Mouse (Mus musculus) embryonic facial prominence, embryonic 12.5 days (tissue): ENCODE results near the gene Crabp1. TPM values are rescaled to one million over a fixed set of nuclear protein-coding genes. Genes with fewer than 3 reads are reported as not detected.
A peak's percentile ranks its signal among the peaks of the same experiment; 100 is the strongest.

Experiments
- ATAC-seq: fragments of 200-750 bp; cut with Nextera tagmentation; 2 replicates; pipeline ENCODE4 v1.8.0; 2017; ENCODE audit not compliant: insufficient number of reproducible peaks, insufficient read depth, low FRiP score, low TSS enrichment
- H3K27ac ChIP-seq: fragments of 300-500 bp; sonication (generic); 2 replicates; pipeline ENCODE4 v1.5.1; 2016; ENCODE audit warnings: mild to moderate bottlenecking
- H3K27me3 ChIP-seq: fragments of 300-500 bp; sonication (generic); 2 replicates; pipeline ENCODE4 v1.6.1; 2016; ENCODE audit warnings: mild to moderate bottlenecking, moderate library complexity
- H3K36me3 ChIP-seq: fragments of 300-500 bp; sonication (generic); 2 replicates; pipeline ENCODE4 v1.6.1; 2016; ENCODE audit warnings: mild to moderate bottlenecking
- H3K4me1 ChIP-seq: fragments of 300-500 bp; sonication (generic); 2 replicates; pipeline ENCODE4 v1.6.1; 2016
- H3K4me2 ChIP-seq: fragments of 300-500 bp; sonication (generic); replicated peaks from 2 replicates; pipeline ENCODE4 v1.6.1; 2016; ENCODE audit warnings: mild to moderate bottlenecking, moderate library complexity
- H3K4me3 ChIP-seq: fragments of 300-500 bp; sonication (generic); 2 replicates; pipeline ENCODE4 v1.5.1; 2016; ENCODE audit warnings: mild to moderate bottlenecking
- H3K9ac ChIP-seq: fragments of 300-500 bp; sonication (generic); 2 replicates; pipeline ENCODE4 v1.6.1; 2016; ENCODE audit warnings: mild to moderate bottlenecking, moderate library complexity
- H3K9me3 ChIP-seq: fragments of 300-500 bp; sonication (generic); 2 replicates; pipeline ENCODE4 v1.6.1; 2016; ENCODE audit warnings: mild to moderate bottlenecking, moderate library complexity
- WGBS: fragments of 180-500 bp; shearing (Covaris S2); methylation state at CpG from one replicate; pipeline ENCODE4 v1.1.7; 2016; 5-methylcytosine and 5-hydroxymethylcytosine counted together
- polyA plus RNA-seq: library from polyadenylated mRNA; unstranded; fragments of >200 nt; fragmentation: Nextera tagmentation; extraction: Ambion mirVana; gene quantifications from 2 replicates; pipeline ENCODE4 v1.2.1, GENCODE M21; 2016

The Crabp1 gene
- polyA plus RNA-seq, 1 experiment from 2014 or later, result 609 TPM

DNA sequence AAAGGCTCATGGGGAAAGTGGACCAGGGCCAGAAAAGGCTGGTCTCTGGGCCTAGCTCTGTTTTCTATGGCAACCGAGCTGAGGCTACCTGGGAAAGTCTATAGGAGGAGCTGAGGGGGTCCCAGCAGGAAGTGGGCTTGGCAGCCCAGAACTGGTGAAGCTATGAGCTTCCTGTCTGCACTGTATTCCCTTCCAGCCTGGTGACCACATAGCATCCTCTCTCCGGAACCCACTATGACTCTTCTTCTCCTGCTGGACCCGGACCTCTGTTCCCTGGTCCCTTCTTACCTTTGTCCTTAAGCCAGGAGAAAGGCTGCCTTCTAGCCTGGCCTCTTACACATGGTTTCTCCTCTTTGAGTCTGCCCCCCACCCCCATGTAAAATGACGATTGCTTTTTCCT, 20.7 kb upstream of the Crabp1 start:
- Histone ChIP-seq H3K36me3 (no peaks in the 10 kb centered on the region), H3K4me3 (no peak overlapping the region), H3K27ac (no peak overlapping the region), H3K9me3 (no peaks in the 10 kb centered on the region), H3K4me2 (no peak overlapping the region), H3K27me3 (no peaks in the 10 kb centered on the region), H3K9ac (no peak overlapping the region), H3K4me1 (peaks cover 10% of the 10 kb centered on the region)
- no peak for ATAC-seq
- WGBS, result 76% methylated on average over 4 of the region's 4 CpGs

DNA sequence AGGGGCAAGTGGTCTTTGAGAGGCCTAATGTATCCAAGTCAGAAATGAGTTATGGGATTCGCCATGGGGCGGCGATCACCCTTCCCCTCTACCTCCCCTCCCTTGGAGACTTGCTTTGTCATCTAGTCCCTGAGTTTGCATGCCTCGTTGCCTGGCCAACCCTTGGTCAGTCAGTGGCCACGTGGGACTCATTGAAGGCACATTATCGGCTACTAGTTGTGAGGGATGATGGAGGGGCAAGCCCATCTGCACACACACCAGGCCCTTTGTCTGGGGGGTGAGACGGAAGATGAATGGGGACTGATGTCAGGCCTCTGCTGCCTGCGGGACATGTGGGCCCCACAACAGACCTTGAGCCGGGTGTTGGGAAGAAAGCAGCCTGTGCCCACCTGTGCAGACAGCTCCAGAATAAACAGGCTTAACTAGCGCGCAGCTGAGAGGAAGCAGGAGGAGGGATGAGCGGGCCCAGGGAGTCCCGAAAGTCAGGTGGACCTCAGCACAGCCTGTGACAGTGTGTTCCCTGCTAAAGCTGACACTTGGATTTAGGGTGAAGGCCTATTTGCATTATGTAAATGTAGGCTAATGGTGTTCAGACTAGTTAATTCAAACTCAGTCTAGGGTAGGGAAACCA, 18.7 kb upstream of the Crabp1 start:
- no peak overlapping the region for H3K4me2 ChIP-seq
- no peak for ATAC-seq
- peaks cover 6% of the 10 kb centered on the region for H3K4me1 ChIP-seq
- no peak overlapping the region for H3K9ac ChIP-seq
- H3K9me3 ChIP-seq, result no peaks in the 10 kb centered on the region
- H3K27ac ChIP-seq, result no peak overlapping the region
- H3K4me3 ChIP-seq, result no peak overlapping the region
- H3K36me3 ChIP-seq, result no peaks in the 10 kb centered on the region
- H3K27me3 ChIP-seq, result no peaks in the 10 kb centered on the region
- 51% methylated on average over 13 of the region's 13 CpGs for WGBS

DNA sequence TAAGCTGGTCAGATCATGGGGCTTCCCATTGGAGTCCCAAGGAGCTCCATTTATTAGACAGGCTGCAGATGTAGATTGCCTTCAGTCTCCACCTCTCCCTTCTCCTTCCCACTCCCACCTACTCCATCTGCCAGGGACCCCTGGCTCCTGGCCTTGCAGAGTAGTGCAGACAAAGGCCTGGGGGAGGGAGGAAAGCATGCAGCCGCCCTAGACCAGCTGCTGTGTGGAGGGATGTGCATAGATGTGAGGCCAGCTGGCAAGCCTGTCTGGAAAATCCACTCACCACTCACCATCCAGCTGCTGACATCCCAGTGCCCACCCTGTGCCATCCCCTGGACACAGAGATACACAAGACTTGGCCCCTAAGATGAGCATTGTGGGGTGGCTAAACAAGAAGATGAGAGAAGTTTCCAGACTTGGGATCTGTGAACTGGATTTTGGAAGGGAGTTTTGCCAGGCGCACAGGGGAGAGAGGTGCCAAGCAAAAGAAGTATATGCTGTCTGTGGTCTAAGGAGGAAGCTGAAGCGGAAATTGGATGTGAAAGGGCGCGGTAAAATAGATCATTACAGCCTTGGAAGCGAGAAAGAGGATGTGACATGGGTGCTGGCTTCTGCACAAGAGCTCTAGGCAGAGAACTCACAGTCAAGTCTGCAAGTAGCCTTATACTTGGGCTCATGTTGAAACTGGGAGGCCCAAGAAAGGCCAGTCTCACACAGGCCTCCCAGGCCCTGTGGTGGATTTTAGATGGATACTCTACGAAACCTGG, 14.2 kb upstream of the Crabp1 start:
- no peaks in the 10 kb centered on the region for H3K27me3 ChIP-seq
- no peaks in the 10 kb centered on the region for H3K9me3 ChIP-seq
- H3K27ac ChIP-seq, result no peak overlapping the region
- no peaks in the 10 kb centered on the region for H3K36me3 ChIP-seq
- no peak overlapping the region for H3K4me3 ChIP-seq
- 90% methylated on average over 7 of the region's 7 CpGs for WGBS
- H3K4me2 ChIP-seq, result no peak overlapping the region
- ATAC-seq, result no peak
- no peak overlapping the region for H3K9ac ChIP-seq
- peaks cover 17% of the 10 kb centered on the region; the same call in 1 of the 2 replicates for H3K4me1 ChIP-seq

DNA sequence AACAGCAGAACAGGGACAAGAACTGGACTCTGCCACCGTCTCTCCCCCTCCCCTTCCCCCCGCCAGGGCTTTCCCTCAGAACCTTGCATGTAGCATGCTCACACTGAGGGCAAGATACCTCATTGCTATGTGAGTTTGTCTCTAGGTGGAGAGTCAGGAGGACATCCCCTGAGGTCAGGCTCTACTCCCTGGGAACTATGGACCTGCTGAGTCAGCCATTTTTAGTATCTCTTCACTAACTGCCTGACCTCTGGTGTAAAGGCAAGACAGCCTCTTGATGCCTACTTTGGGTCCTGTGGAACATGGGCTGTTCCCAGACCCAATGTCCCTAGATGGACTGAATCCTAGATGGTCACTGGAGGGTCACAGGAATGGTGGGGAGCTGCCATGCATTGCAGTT, 12.9 kb upstream of the Crabp1 start:
- WGBS, result 76% methylated on average over 2 of the region's 2 CpGs
- Histone ChIP-seq H3K27me3 (no peaks in the 10 kb centered on the region), H3K9ac (no peak overlapping the region), H3K4me3 (no peak overlapping the region), H3K27ac (no peak overlapping the region), H3K9me3 (no peaks in the 10 kb centered on the region), H3K36me3 (no peaks in the 10 kb centered on the region), H3K4me1 (peaks cover 11% of the 10 kb centered on the region; the same call in 1 of the 2 replicates), H3K4me2 (no peak overlapping the region)
- no peak for ATAC-seq

DNA sequence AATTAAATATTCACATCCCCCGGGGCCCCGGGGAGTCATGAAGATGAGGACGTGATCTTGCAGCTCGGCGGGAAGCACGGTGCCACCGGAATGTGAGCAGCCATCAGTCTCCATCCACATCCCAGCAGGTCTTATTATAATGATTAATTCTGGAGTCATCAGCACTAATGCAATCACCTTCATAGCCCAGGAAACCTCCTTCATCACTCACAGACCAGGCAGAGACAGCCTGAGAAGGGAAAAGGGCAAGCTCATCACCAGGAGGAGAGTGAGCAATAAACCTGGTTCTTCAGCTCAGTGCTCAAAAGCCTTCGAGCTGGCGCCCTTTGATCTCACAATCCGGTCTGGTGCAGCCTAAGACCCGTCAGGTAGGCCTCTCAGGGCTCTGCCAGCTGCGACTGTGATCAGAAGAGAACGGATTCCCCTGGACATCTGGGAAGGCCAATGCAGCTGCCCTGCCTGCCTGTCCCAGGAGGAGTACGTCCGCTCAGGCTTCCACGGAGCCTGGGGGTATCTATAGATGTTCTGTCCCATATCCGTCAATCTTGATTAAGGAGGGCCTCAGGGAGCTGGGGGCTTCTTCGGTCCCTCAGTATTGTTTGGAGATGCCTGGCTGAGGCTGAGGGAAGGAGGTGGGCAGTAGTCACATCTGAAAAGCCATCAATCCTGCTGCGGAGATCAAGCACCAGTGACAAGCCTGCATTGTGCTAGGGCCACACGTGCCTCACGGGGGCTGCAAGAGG, 12.2 kb upstream of the Crabp1 start:
- no peak overlapping the region for H3K27ac ChIP-seq
- H3K36me3 ChIP-seq, result no peaks in the 10 kb centered on the region
- H3K27me3 ChIP-seq, result no peaks in the 10 kb centered on the region
- no peak overlapping the region for H3K4me3 ChIP-seq
- H3K9me3 ChIP-seq, result no peaks in the 10 kb centered on the region
- H3K4me2 ChIP-seq, result no peak overlapping the region
- WGBS, result 25% methylated on average over 21 of the region's 21 CpGs
- no peak overlapping the region for H3K9ac ChIP-seq
- ATAC-seq, result no peak
- H3K4me1 ChIP-seq, result peaks cover 11% of the 10 kb centered on the region; the same call in 1 of the 2 replicates

DNA sequence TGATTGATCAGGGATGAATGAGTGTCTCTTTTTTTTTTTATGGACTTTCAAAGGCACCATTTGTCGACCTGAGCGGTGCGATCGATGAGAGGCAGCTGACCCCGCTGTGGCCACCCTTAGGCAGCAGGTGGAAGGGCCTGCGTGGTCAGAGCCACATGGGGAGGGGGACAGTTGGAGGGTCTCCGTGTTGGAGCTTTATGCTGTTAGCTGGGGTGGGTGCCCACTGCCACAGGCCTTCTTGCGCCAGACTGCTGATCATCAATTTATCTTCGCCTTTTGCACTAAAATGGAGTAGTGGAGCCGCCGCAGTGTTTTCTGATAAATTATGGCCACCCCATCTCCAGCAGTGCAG, 11.6 kb upstream of the Crabp1 start:
- no peak overlapping the region for H3K4me2 ChIP-seq
- no peaks in the 10 kb centered on the region for H3K36me3 ChIP-seq
- no peak for ATAC-seq
- no peak overlapping the region for H3K27ac ChIP-seq
- no peaks in the 10 kb centered on the region for H3K27me3 ChIP-seq
- no peak overlapping the region for H3K9ac ChIP-seq
- H3K4me1 ChIP-seq, result peaks cover 11% of the 10 kb centered on the region; the same call in 1 of the 2 replicates
- H3K4me3 ChIP-seq, result no peak overlapping the region
- 58% methylated on average over 11 of the region's 11 CpGs for WGBS
- H3K9me3 ChIP-seq, result no peaks in the 10 kb centered on the region

DNA sequence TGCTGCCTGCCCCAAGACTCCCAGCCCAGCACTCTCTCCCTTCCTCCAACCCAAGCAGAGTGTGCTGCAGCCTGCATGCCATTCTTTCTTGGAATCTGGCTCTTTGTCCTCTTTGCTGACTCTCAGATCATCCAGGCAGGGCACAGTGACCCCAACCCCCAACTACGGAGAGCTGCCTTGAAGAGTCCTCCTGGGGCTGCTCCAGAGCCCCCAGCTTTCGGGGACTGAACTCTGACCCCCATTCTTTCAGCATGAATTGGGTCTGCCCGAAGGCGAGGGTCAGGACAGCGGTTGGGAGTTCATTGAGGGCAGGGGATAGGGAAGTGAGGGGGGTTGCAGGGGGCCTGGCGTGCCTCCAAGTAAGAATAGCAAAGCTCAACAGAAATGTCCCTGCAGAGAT, 5.0 kb upstream of the Crabp1 start:
- Histone ChIP-seq H3K9me3 (no peaks in the 10 kb centered on the region), H3K4me2 (no peak overlapping the region), H3K4me3 (no peak overlapping the region), H3K36me3 (no peaks in the 10 kb centered on the region), H3K27me3 (peaks cover 15% of the 10 kb centered on the region), H3K4me1 (peaks cover 16% of the 10 kb centered on the region; the same call in 1 of the 2 replicates), H3K9ac (0 out of 2 replicates have a peak overlapping the region, but pooled peaks have one; percentile 9), H3K27ac (no peak overlapping the region)
- no peak for ATAC-seq
- 15% methylated on average over 6 of the region's 6 CpGs for WGBS

DNA sequence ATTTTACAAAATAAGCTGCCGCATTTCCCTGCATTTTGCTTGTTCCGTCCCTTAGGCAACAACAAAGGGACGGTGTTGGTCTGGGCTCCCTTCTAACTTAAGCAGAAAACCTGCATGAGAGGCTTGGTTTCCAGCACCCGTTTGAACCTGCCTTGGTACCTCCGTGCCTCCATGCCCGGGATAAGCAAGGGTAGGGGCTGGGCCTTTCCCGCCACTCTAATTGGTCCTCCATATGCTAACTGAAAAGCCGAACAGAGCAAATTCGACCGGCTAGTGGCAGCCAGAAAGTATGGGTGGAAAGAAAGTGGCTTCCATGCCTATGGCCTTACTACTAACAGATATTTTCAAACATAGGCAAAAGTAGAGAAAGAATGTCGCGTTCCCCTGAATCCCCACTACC, 457 bp upstream of the Crabp1 start:
- H3K36me3 ChIP-seq, result no peaks in the 10 kb centered on the region
- peaks cover 23% of the 10 kb centered on the region for H3K27me3 ChIP-seq
- WGBS, result 15% methylated on average over 12 of the region's 12 CpGs
- H3K27ac ChIP-seq, result 0 out of 2 replicates have a peak overlapping the region, but pooled peaks have one; percentile 23
- no peaks in the 10 kb centered on the region for H3K9me3 ChIP-seq
- H3K4me2 ChIP-seq, result peak overlapping the region; percentile 88
- ATAC-seq, result no peak
- H3K9ac ChIP-seq, result peak overlapping the region; percentile 50; the same call in 1 of the 2 replicates
- peak overlapping the region; percentile 48 for H3K4me3 ChIP-seq
- H3K4me1 ChIP-seq, result peaks cover 21% of the 10 kb centered on the region; the same call in 1 of the 2 replicates

DNA sequence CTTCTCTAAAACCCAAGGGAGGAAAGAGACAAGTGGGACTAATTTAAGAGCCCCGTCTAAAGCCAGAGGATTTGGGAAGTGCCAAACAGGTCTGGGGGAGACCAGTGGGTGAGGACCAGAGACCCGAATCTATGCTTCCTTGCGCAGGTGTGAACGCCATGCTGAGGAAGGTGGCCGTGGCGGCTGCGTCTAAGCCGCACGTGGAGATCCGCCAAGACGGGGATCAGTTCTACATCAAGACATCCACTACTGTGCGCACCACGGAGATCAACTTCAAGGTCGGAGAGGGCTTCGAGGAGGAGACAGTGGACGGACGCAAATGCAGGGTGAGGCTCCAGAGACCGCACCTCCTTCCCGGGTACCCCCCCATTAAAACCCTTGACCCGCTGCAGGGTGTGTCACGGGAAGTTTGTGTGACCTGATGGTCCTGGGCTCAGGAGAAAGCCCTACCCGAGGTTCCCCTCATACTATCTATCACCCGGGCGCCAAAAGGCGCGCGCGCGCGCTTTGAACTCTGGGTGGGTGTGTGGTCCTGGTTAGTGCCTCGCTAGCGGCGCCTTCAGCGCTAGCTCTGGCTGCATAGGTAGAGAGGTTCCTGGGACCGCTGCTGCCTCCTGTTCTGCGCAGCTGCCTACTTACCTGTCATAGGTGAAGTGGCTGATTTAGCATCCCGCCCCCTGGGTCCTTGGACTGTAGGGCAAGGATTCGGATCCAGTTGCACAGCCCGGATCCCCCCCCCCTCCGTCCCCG, 963 bp downstream of the Crabp1 start:
- Histone ChIP-seq H3K27ac (no peak overlapping the region; the same call in 1 of the 2 replicates), H3K9ac (peak overlapping the region; percentile 50), H3K4me2 (peak overlapping the region; percentile 88), H3K4me1 (peaks cover 27% of the 10 kb centered on the region), H3K36me3 (no peaks in the 10 kb centered on the region), H3K4me3 (peak overlapping the region; percentile 48), H3K9me3 (no peaks in the 10 kb centered on the region), H3K27me3 (peaks cover 26% of the 10 kb centered on the region)
- under 1% methylated on average over 41 of the region's 41 CpGs for WGBS
- ATAC-seq, result no peak; the same call in 1 of the 2 replicates

DNA sequence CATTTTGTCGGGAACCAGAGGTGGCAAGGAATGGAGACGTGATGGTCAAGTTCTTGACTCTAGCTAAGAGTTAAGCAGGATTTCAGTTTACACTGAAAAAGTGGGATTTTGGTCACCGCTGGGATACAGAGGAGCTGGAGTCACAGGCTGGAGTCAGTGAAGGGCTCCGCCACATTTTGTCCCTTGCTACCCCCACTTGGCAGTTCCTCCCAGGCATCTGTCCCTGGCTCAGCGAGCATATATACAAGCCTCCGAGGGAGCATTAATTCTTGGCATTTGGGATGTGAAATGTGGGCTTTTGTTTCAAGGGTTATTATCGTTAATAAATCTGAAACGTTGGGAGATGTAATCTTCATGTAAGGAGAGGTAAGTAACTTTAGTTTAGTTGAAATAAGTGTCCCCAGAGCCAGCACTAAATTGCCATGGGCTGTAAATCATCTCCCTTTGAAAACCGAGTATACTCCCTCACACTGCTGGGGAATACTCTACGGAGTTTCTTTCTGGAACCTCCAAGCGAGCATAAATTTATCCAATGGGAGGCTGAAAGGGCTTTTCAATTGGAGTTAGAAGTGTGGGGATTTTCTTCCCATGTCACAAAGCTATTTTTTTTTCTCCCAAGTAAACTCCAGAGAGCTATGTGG, 5.7 kb downstream of the Crabp1 start:
- no peak overlapping the region for H3K9ac ChIP-seq
- WGBS, result 46% methylated on average over 11 of the region's 11 CpGs
- H3K36me3 ChIP-seq, result peaks cover 19% of the 10 kb centered on the region
- no peak overlapping the region; the same call in 1 of the 2 replicates for H3K4me2 ChIP-seq
- peak overlapping the region; percentile 32 for H3K27ac ChIP-seq
- H3K4me3 ChIP-seq, result no peak overlapping the region
- peaks cover 11% of the 10 kb centered on the region; the same call in 1 of the 2 replicates for H3K27me3 ChIP-seq
- ATAC-seq, result no peak
- peaks cover 22% of the 10 kb centered on the region for H3K4me1 ChIP-seq
- H3K9me3 ChIP-seq, result no peaks in the 10 kb centered on the region
